Mouse (Mus musculus) erythroblast, embryonic 14.5 days (primary cell): ENCODE data around the gene Bnc1.

Experiments
- GATA1 ChIP-seq: IDR thresholded peaks from 2 replicates; pipeline ENCODE4 v1.6.1; 2012; ENCODE audit warnings: low read length, inconsistent platforms, mixed read lengths
- TAL1 ChIP-seq: IDR thresholded peaks from 3 replicates; pipeline ENCODE4 v1.6.1; 2012; ENCODE audit warnings: low read length, inconsistent platforms, mixed read lengths

DNA sequence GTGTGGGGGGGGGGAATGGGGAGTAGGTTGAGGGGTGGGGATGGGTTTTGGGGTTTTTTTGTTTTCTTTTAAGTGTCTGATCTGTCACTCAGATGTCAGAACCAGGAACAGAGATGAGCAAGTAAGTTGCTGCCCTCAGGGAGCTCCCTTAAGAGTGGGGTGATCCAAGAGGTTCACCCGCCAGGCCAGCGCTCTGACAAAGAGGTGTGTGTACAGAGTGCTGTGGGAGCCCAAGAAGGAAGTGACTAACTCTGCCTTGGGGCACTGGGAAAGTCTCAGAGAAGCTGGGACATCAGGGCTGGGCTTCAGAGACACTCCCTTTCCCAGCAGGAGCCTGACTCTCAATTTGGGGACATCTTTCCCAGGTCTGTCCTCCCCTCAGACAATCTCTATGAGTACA lies 25.9 kb upstream of the Bnc1 start:
- TF ChIP-seq GATA1 (no peak), TAL1 (no peak)
